Mouse (Mus musculus): Measurements from ENCODE around the gene Snai3. TPM values are rescaled to one million over a fixed set of nuclear protein-coding genes. Genes with fewer than 3 reads are reported as not detected.

The Snai3 gene
- total RNA-seq, 2 experiments from 2014 or later: 0.64 to 0.66 TPM

Small RNAs within 50 kb of the gene (microRNA-seq; reads per million reads assigned to microRNA genes)
- gene Gm24366: 0 reads per million in 2 experiments

Other genes starting within 250 kb of the Snai3 start
- gene Zfpm1, start 178.6 kb downstream of the Snai3 start, total RNA-seq (2021): 10 to 100 TPM; 36.9 to 39.3 TPM
- gene Trhr2, start 100.0 kb downstream of the Snai3 start, total RNA-seq (2021): 1 to 10 TPM; 7.0 to 7.2 TPM
- 10 to 100 TPM; 35.7 to 39.1 TPM for gene Zc3h18, start 84.1 kb downstream of the Snai3 start, total RNA-seq (2021)
- gene Il17c, start 38.7 kb downstream of the Snai3 start, total RNA-seq (2021): not detected
- gene Cyba, start 27.8 kb downstream of the Snai3 start, total RNA-seq (2021): 1 to 10 TPM; 7.8 to 8.4 TPM
- 10 to 100 TPM; 26.8 to 29.4 TPM for gene Mvd, start 17.3 kb downstream of the Snai3 start, total RNA-seq (2021)
- 10 to 100 TPM; 33.7 to 41.6 TPM for gene Rnf166, start 15.3 kb upstream of the Snai3 start, total RNA-seq (2021)
- 10 to 100 TPM; 19.5 to 23.2 TPM for gene Ctu2, start 15.4 kb upstream of the Snai3 start, total RNA-seq (2021)
- 1 to 10 TPM; 5.6 to 6.3 TPM for gene Piezo1, start 90.6 kb upstream of the Snai3 start, total RNA-seq (2021)
- 1 to 10 TPM; 1.7 to 3.1 TPM for gene Cdt1, start 107.3 kb upstream of the Snai3 start, total RNA-seq (2021)
- gene Aprt, start 116.2 kb upstream of the Snai3 start, total RNA-seq (2021): 10 to 100 TPM; 56.6 to 60.4 TPM
- gene Galns, start 150.7 kb upstream of the Snai3 start, total RNA-seq (2021): 1 to 10 TPM; 7.4 to 9.1 TPM
- 10 to 100 TPM; 81.3 to 87.8 TPM for gene Trappc2l, start 150.9 kb upstream of the Snai3 start, total RNA-seq (2021)
- gene Pabpn1l, start 162.0 kb upstream of the Snai3 start, total RNA-seq (2021): not detected
- gene Cbfa2t3, start 238.4 kb upstream of the Snai3 start, total RNA-seq (2021): 10 to 100 TPM; 31.7 to 41.5 TPM

All from left cerebral cortex, postnatal 25 days (tissue).